Mouse (Mus musculus): ENCODE data around the gene Sash3.

The Sash3 gene

GRCm38 (mm10) chrX:48109316-48109655 is 37.0 kb upstream of the Sash3 start:
- Histone ChIP-seq H3K36me3 (ENCODE audit: insufficient read depth, low read length) (no peaks in the 10 kb centered on the region), H3K4me1 (replicated peaks; ENCODE audit: low read depth, low read length) (peaks cover 15% of the 10 kb centered on the region), H3K4me3 (replicated peaks; ENCODE audit: low read length) (no peak overlapping the region), H3K9me3 (ENCODE audit: low read length) (no peaks in the 10 kb centered on the region), H3K27me3 (ENCODE audit: insufficient read depth, low read length) (no peaks in the 10 kb centered on the region)
- TF ChIP-seq POU5F1 (IDR thresholded peaks at IDR 0.05; ENCODE audit: borderline replicate concordance, low read length) (no peak), CTCF (conservative IDR thresholded peaks at IDR 0.05; ENCODE audit: low read length) (no peak), NANOG (IDR thresholded peaks at IDR 0.05; ENCODE audit: borderline replicate concordance, low read length) (no peak)

- Histone ChIP-seq H3K4me3 (replicated peaks; ENCODE audit: low read length) (no peak overlapping the region), H3K9me3 (ENCODE audit: low read length) (no peaks in the 10 kb centered on the region)
- TF ChIP-seq NANOG (IDR thresholded peaks at IDR 0.05; ENCODE audit: borderline replicate concordance, low read length) (no peak), CTCF (conservative IDR thresholded peaks at IDR 0.05; ENCODE audit: low read length) (no peak), POU5F1 (IDR thresholded peaks at IDR 0.05; ENCODE audit: borderline replicate concordance, low read length) (no peak)
Observed at GRCm38 (mm10) chrX:48119294-48119693, 26.9 kb upstream of the Sash3 start.

GRCm38 (mm10) chrX:48124132-48125071 is 21.8 kb upstream of the Sash3 start:
- H3K9me3 ChIP-seq (ENCODE audit: low read length) = no peaks in the 10 kb centered on the region
- TF ChIP-seq POU5F1 (IDR thresholded peaks at IDR 0.05; ENCODE audit: borderline replicate concordance, low read length) (no peak), CTCF (conservative IDR thresholded peaks at IDR 0.05; ENCODE audit: low read length) (peak; percentile 62), NANOG (IDR thresholded peaks at IDR 0.05; ENCODE audit: borderline replicate concordance, low read length) (no peak)
- no peaks in the 10 kb centered on the region for H3K27me3 ChIP-seq (ENCODE audit: insufficient read depth, low read length)
- no peak overlapping the region for H3K4me3 ChIP-seq (replicated peaks; ENCODE audit: low read length)
- H3K4me1 ChIP-seq (replicated peaks; ENCODE audit: low read depth, low read length) = peaks cover 5% of the 10 kb centered on the region; the same call in 1 of the 2 replicates
- H3K36me3 ChIP-seq (ENCODE audit: insufficient read depth, low read length) = no peaks in the 10 kb centered on the region

More at GRCm38 (mm10) chrX:48119294-48119693, 26.9 kb upstream of the Sash3 start:
- no peaks in the 10 kb centered on the region for H3K36me3 ChIP-seq (ENCODE audit: insufficient read depth, low read length)
- H3K27me3 ChIP-seq (ENCODE audit: insufficient read depth, low read length) = peaks cover 3% of the 10 kb centered on the region; the same call in 1 of the 2 replicates
- peaks cover 2% of the 10 kb centered on the region; the same call in 1 of the 2 replicates for H3K4me1 ChIP-seq (replicated peaks; ENCODE audit: low read depth, low read length)

- Histone ChIP-seq H3K9me3 (ENCODE audit: low read length) (no peaks in the 10 kb centered on the region), H3K27me3 (ENCODE audit: insufficient read depth, low read length) (no peaks in the 10 kb centered on the region), H3K36me3 (ENCODE audit: insufficient read depth, low read length) (no peaks in the 10 kb centered on the region), H3K4me3 (replicated peaks; ENCODE audit: low read length) (no peak overlapping the region), H3K4me1 (replicated peaks; ENCODE audit: low read depth, low read length) (peaks cover 5% of the 10 kb centered on the region; the same call in 1 of the 2 replicates)
- TF ChIP-seq POU5F1 (IDR thresholded peaks at IDR 0.05; ENCODE audit: borderline replicate concordance, low read length) (no peak), NANOG (IDR thresholded peaks at IDR 0.05; ENCODE audit: borderline replicate concordance, low read length) (no peak), CTCF (conservative IDR thresholded peaks at IDR 0.05; ENCODE audit: low read length) (no peak)
Observed at GRCm38 (mm10) chrX:48126903-48127476, 19.2 kb upstream of the Sash3 start.

- H3K4me1 ChIP-seq (replicated peaks; ENCODE audit: low read depth, low read length) = peaks cover 5% of the 10 kb centered on the region; the same call in 1 of the 2 replicates
- H3K36me3 ChIP-seq (ENCODE audit: insufficient read depth, low read length) = no peaks in the 10 kb centered on the region
- H3K27me3 ChIP-seq (ENCODE audit: insufficient read depth, low read length) = no peaks in the 10 kb centered on the region
- no peak overlapping the region for H3K4me3 ChIP-seq (replicated peaks; ENCODE audit: low read length)
- no peaks in the 10 kb centered on the region for H3K9me3 ChIP-seq (ENCODE audit: low read length)
- TF ChIP-seq POU5F1 (IDR thresholded peaks at IDR 0.05; ENCODE audit: borderline replicate concordance, low read length) (no peak), CTCF (conservative IDR thresholded peaks at IDR 0.05; ENCODE audit: low read length) (0 out of 2 replicates have a peak, but pooled peaks have one; percentile 5)
Observed at GRCm38 (mm10) chrX:48127502-48128218, 18.6 kb upstream of the Sash3 start.

- no peak for TF ChIP-seq POU5F1 (IDR thresholded peaks at IDR 0.05; ENCODE audit: borderline replicate concordance, low read length)
- TF ChIP-seq NANOG (IDR thresholded peaks at IDR 0.05; ENCODE audit: borderline replicate concordance, low read length) = no peak
- no peak for TF ChIP-seq CTCF (conservative IDR thresholded peaks at IDR 0.05; ENCODE audit: low read length)
- Histone ChIP-seq H3K36me3 (ENCODE audit: insufficient read depth, low read length) (no peaks in the 10 kb centered on the region), H3K27me3 (ENCODE audit: insufficient read depth, low read length) (no peaks in the 10 kb centered on the region), H3K4me1 (replicated peaks; ENCODE audit: low read depth, low read length) (peaks cover 4% of the 10 kb centered on the region; the same call in 1 of the 2 replicates), H3K4me3 (replicated peaks; ENCODE audit: low read length) (no peak overlapping the region), H3K9me3 (ENCODE audit: low read length) (no peaks in the 10 kb centered on the region)
Observed at GRCm38 (mm10) chrX:48129167-48129566, 17.1 kb upstream of the Sash3 start.

GRCm38 (mm10) chrX:48136935-48137334 is 9.3 kb upstream of the Sash3 start:
- H3K36me3 ChIP-seq (ENCODE audit: insufficient read depth, low read length) = no peaks in the 10 kb centered on the region
- H3K27me3 ChIP-seq (ENCODE audit: insufficient read depth, low read length) = no peaks in the 10 kb centered on the region
- H3K4me1 ChIP-seq (replicated peaks; ENCODE audit: low read depth, low read length) = peaks cover 49% of the 10 kb centered on the region
- H3K4me3 ChIP-seq (replicated peaks; ENCODE audit: low read length) = no peak overlapping the region
- TF ChIP-seq NANOG (IDR thresholded peaks at IDR 0.05; ENCODE audit: borderline replicate concordance, low read length) (no peak), CTCF (conservative IDR thresholded peaks at IDR 0.05; ENCODE audit: low read length) (no peak), POU5F1 (IDR thresholded peaks at IDR 0.05; ENCODE audit: borderline replicate concordance, low read length) (no peak)
- H3K9me3 ChIP-seq (ENCODE audit: low read length) = no peaks in the 10 kb centered on the region

- Histone ChIP-seq H3K36me3 (ENCODE audit: insufficient read depth, low read length) (no peaks in the 10 kb centered on the region), H3K4me1 (replicated peaks; ENCODE audit: low read depth, low read length) (peaks cover 54% of the 10 kb centered on the region), H3K27me3 (ENCODE audit: insufficient read depth, low read length) (no peaks in the 10 kb centered on the region), H3K9me3 (ENCODE audit: low read length) (no peaks in the 10 kb centered on the region), H3K4me3 (replicated peaks; ENCODE audit: low read length) (no peak overlapping the region)
- TF ChIP-seq CTCF (conservative IDR thresholded peaks at IDR 0.05; ENCODE audit: low read length) (no peak), POU5F1 (IDR thresholded peaks at IDR 0.05; ENCODE audit: borderline replicate concordance, low read length) (no peak), NANOG (IDR thresholded peaks at IDR 0.05; ENCODE audit: borderline replicate concordance, low read length) (no peak)
Observed at GRCm38 (mm10) chrX:48138011-48138410, 8.2 kb upstream of the Sash3 start.
